Mouse (Mus musculus) ES-E14 (cell line): ENCODE results near the gene Anp32b. TPM values are rescaled to one million over a fixed set of nuclear protein-coding genes. Genes with fewer than 3 reads are reported as not detected.

ENCODE experiments used
- DNase-seq: peaks from one replicate; pipeline ENCODE4 v3.0.0-alpha.2; 2013; ENCODE audit warnings: low read depth, low spot score
- H3K27ac ChIP-seq: 2 replicates; pipeline ENCODE4 v1.5.1; 2012; ENCODE audit warnings: low read depth, mild to moderate bottlenecking, low read length, moderate library complexity, mixed read lengths; ENCODE audit not compliant: poor library complexity, insufficient read depth, severe bottlenecking
- H3K36me3 ChIP-seq: 2 replicates; pipeline ENCODE4 v1.6.1; 2012; ENCODE audit warnings: mild to moderate bottlenecking, low read length, moderate library complexity, mixed read lengths; ENCODE audit not compliant: control insufficient read depth, poor library complexity, insufficient read depth, severe bottlenecking
- H3K4me1 ChIP-seq, 2 experiments: fragments of 150-350 bp in 1 of 2; sonication (generic) in 1 of 2; 2 replicates each; pipeline ENCODE4 v1.6.1; 2012; ENCODE audit warnings: low read length in 2 of 2, mild to moderate bottlenecking in 1 of 2, mixed read lengths in 1 of 2; ENCODE audit not compliant: control insufficient read depth in 2 of 2, insufficient read depth in 2 of 2, poor library complexity in 1 of 2
- H3K4me3 ChIP-seq, 2 experiments: fragments of 150-350 bp in 1 of 2; sonication (generic) in 1 of 2; 2 replicates each; pipeline ENCODE4 v1.5.1; 2012; ENCODE audit warnings: low read length in 2 of 2, low read depth in 1 of 2, mild to moderate bottlenecking in 1 of 2, mixed read lengths in 1 of 2; ENCODE audit not compliant: insufficient read depth in 1 of 2, poor library complexity in 1 of 2, severe bottlenecking in 1 of 2
- H3K9ac ChIP-seq: 2 replicates; pipeline ENCODE4 v1.6.1; 2012; ENCODE audit warnings: low read depth, mild to moderate bottlenecking, low read length, mixed read lengths; ENCODE audit not compliant: poor library complexity, insufficient read depth, severe bottlenecking
- H3K9me3 ChIP-seq: fragments of 150-350 bp; sonication (generic); 2 replicates; pipeline ENCODE4 v1.6.1; 2012; ENCODE audit warnings: low read depth, mild to moderate bottlenecking, low read length; ENCODE audit not compliant: control insufficient read depth, insufficient read depth
- CHD2 ChIP-seq: IDR thresholded peaks from 2 replicates; pipeline ENCODE4 v1.6.1; 2014; ENCODE audit warnings: mild to moderate bottlenecking, low read depth, low read length, inconsistent platforms
- HCFC1 ChIP-seq: IDR thresholded peaks from 2 replicates; pipeline ENCODE4 v1.6.1; 2012; ENCODE audit warnings: low read length, inconsistent platforms, borderline replicate concordance; ENCODE audit not compliant: insufficient read depth
- MAFK ChIP-seq: IDR thresholded peaks from 2 replicates; pipeline ENCODE4 v1.6.1; 2014; ENCODE audit warnings: mild to moderate bottlenecking, low read depth, low read length, inconsistent platforms; ENCODE audit not compliant: insufficient read depth
- ZC3H11A ChIP-seq: IDR thresholded peaks from 2 replicates; pipeline ENCODE4 v1.6.1; 2012; ENCODE audit warnings: low read depth, mild to moderate bottlenecking, inconsistent platforms, low read length, borderline replicate concordance
- ZNF384 ChIP-seq: IDR thresholded peaks from 2 replicates; pipeline ENCODE4 v1.6.1; 2012; ENCODE audit warnings: low read depth, low read length, inconsistent platforms
- in situ Hi-C, 2 experiments: fragments of 600-800 bp; cut with MboI; formaldehyde crosslinking; loops; one replicate each; pipeline ENCODE4 v1.15.1; 2025; ENCODE audit warnings: low sequenced_read_pairs in 2 of 2, inconsistent platforms in 1 of 2; ENCODE audit not compliant: unreplicated experiment in 2 of 2
- total RNA-seq: library from RNA; depleted of rRNA; stranded (reverse); fragments of 300-350 nt; gene quantifications from 2 replicates; pipeline ENCODE4 v1.2.3, GENCODE M21; 2012

Gene Anp32b
- total RNA-seq, 1 experiment = 49.5 TPM

- peak; percentile 60 for DNase-seq
- no peak overlapping the region for H3K27ac ChIP-seq
- no peak overlapping the region for H3K9ac ChIP-seq
- H3K36me3 ChIP-seq = peaks cover 48% of the 10 kb centered on the region
- TF ChIP-seq CHD2 (no peak), ZNF384 (0 out of 2 replicates have a peak, but pooled peaks have one; percentile 39)
- H3K4me3 ChIP-seq = no peak overlapping the region
- H3K4me1 ChIP-seq = no peaks in the 10 kb centered on the region
- no peaks in the 10 kb centered on the region for H3K9me3 ChIP-seq
- in situ Hi-C loops = no loop called here
Observed at GRCm38 (mm10) chr4:46497286-46497892, 46.7 kb downstream of the Anp32b start.

DNA sequence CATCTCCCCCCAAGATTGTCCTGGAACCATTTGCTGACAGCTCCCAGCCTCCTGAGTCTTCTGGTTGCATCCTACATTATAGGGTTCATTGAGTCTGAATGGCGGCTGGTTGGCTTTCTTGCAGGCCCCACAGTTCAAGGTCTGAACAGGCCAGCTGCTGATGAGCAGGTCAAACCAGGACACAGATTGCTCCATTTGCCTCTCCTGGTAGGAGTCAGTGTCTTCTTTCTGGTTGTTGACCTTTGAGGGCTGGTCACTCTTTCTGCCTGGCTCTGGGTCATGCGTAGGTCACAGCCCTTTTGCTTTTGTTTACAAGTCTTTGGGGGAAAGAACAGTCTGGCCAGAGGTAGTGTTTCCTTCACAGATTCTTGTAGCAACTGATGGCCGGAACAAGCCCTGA, 47.8 kb downstream of the Anp32b start:
- Histone ChIP-seq H3K9ac (no peak overlapping the region), H3K9me3 (no peaks in the 10 kb centered on the region), H3K4me1 (peaks cover 0 to 2% of the 10 kb centered on the region in 2 experiments; a peak in 1 of 4 replicates), H3K36me3 (peaks cover 45% of the 10 kb centered on the region), H3K4me3 (no peak overlapping the region), H3K27ac (no peak overlapping the region)
- TF ChIP-seq HCFC1 = no peak
- TF ChIP-seq CHD2 = no peak
- no peak for TF ChIP-seq ZC3H11A
- TF ChIP-seq ZNF384 = no peak
- no peak for TF ChIP-seq MAFK
- in situ Hi-C loops = no loop called here
- DNase-seq = no peak

DNA sequence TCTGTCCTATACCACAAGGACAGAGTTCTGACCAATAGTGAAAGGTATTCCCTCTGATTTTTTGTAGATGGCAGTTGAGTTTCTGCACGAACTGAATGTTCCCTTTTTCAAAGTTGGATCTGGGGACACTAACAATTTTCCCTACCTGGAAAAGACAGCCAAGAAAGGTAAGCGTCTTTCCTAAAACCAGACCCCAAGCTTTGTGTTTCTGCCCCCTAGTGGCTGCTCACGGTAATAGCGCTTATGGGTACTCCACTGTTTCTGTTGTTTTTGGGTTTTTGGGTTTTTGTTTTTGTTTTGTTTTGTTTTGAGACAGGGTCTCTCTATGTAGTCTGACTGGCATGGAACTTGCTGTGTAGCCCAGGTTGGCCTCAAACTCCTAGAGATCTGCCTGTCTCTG, 48.3 kb downstream of the Anp32b start:
- H3K4me3 ChIP-seq = no peak overlapping the region
- in situ Hi-C loops = no loop called here
- no peak overlapping the region for H3K9ac ChIP-seq
- no peak overlapping the region for H3K27ac ChIP-seq
- no peaks in the 10 kb centered on the region for H3K9me3 ChIP-seq
- TF ChIP-seq CHD2 = no peak
- TF ChIP-seq MAFK = no peak
- TF ChIP-seq HCFC1 = no peak
- no peak for TF ChIP-seq ZC3H11A
- TF ChIP-seq ZNF384 = no peak
- peaks cover 43% of the 10 kb centered on the region for H3K36me3 ChIP-seq
- DNase-seq = no peak
- H3K4me1 ChIP-seq = peaks cover 0 to 2% of the 10 kb centered on the region in 2 experiments; a peak in 1 of 4 replicates

- Histone ChIP-seq H3K9ac (no peak overlapping the region), H3K4me1 (peaks cover 0 to 2% of the 10 kb centered on the region in 2 experiments; a peak in 1 of 4 replicates), H3K27ac (no peak overlapping the region), H3K9me3 (no peaks in the 10 kb centered on the region), H3K36me3 (peaks cover 33% of the 10 kb centered on the region), H3K4me3 (no peak overlapping the region)
- DNase-seq = no peak
- TF ChIP-seq ZNF384 = no peak
- no peak for TF ChIP-seq CHD2
- TF ChIP-seq HCFC1 = no peak
- TF ChIP-seq ZC3H11A = no peak
- no peak for TF ChIP-seq MAFK
- in situ Hi-C loops = no loop called here
Observed at GRCm38 (mm10) chr4:46502606-46503502, 52.2 kb downstream of the Anp32b start.
